ENCODE assay signal across 23 mouse cellular contexts in the genomic region with DNA sequence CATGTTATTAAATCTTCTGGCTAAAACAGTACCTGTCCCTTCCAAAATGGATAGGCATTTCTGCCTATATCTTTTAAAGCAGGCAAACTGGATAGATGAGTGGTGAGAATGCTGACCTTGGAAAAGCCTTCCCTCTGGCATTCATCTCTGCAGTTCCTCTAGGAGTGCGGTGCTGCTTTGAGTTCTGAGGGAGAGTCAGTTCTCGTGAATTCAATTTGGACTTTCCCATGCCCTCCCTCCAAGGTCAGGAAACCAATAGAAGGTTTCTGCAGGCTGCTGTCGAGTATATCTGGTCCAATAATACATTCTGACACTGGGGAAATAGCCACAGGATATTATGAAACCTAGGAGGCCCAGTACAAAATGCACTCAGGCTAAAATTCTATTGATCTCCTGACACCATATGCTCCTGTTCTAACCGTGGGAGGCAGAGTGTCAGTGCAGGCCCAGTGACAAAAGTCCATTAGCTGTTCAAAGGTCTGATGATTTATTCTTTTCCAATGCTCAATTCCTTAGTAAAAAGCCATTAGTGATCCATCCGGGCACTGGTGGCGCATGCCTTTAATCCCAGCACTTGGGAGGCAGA. TPM values are rescaled to one million over a fixed set of nuclear protein-coding genes. Genes with fewer than 3 reads are reported as not detected.
DNase-seq lines count a peak whose midpoint lies in the region; TF ChIP-seq lines count a peak whose summit lies in the region.
"Had no signal": no experiment of that assay in that cellular context is flagged by ENCODE, and none has a peak within 500 bp of the region (broad histone marks: within the 10 kb centered on the region; RNA-seq: fewer than 3 reads in every experiment).

No protein-coding gene starts in this region.

- no peak for TF ChIP-seq POLR2A in liver, adult 2 months (IDR thresholded peaks at IDR 0.05; ENCODE audit: extremely low read depth, insufficient read depth, low read length)
- TF ChIP-seq POLR2A in testis, adult 2 months (IDR thresholded peaks at IDR 0.05; ENCODE audit: control insufficient read depth, low read depth, low read length): no peak

- intact Hi-C loops in heart, postnatal 14 days (cut with DNase I): no loop called here

- peaks cover 5% of the 10 kb centered on the region for H3K4me1 ChIP-seq in liver, adult 2 months (ENCODE audit: control insufficient read depth, insufficient read depth, low read length)
- no peaks in the 10 kb centered on the region for H3K4me1 ChIP-seq in testis, adult 2 months (ENCODE audit: control insufficient read depth, insufficient read depth, low read length)
- H3K4me1 ChIP-seq: embryonic facial prominence, embryonic 12.5 days; embryonic facial prominence, embryonic 15.5 days; forebrain, embryonic 12.5 days; forebrain, embryonic 15.5 days; heart, embryonic 12.5 days had no signal

- H3K4me3 ChIP-seq in liver, adult 2 months (ENCODE audit: insufficient read depth, low read depth, low read length): peak overlapping the region; percentile 54
- no peak overlapping the region for H3K4me3 ChIP-seq in testis, adult 2 months (ENCODE audit: control insufficient read depth, low read depth, low read length)
- H3K4me3 ChIP-seq: embryonic facial prominence, embryonic 12.5 days; embryonic facial prominence, embryonic 15.5 days; forebrain, embryonic 12.5 days; forebrain, embryonic 15.5 days; heart, embryonic 12.5 days; heart, embryonic 15.5 days had no signal

- peak overlapping the region; percentile 63 for H3K9ac ChIP-seq in liver, adult 2 months (ENCODE audit: low read depth, low read length)
- H3K9ac ChIP-seq: embryonic facial prominence, embryonic 12.5 days; embryonic facial prominence, embryonic 15.5 days; forebrain, embryonic 12.5 days; forebrain, embryonic 15.5 days; heart, embryonic 12.5 days; heart, embryonic 15.5 days; hindbrain, embryonic 14.5 days had no signal

- no peaks in the 10 kb centered on the region for H3K36me3 ChIP-seq in liver, adult 2 months (ENCODE audit: control insufficient read depth, insufficient read depth, low read length)
- H3K36me3 ChIP-seq in testis, adult 2 months (ENCODE audit: control insufficient read depth, insufficient read depth, low read length): no peaks in the 10 kb centered on the region
- H3K36me3 ChIP-seq: embryonic facial prominence, embryonic 12.5 days; embryonic facial prominence, embryonic 15.5 days; forebrain, embryonic 12.5 days; forebrain, embryonic 15.5 days; heart, embryonic 12.5 days; heart, embryonic 15.5 days had no signal

- H3K27ac ChIP-seq in liver, adult 2 months (replicated peaks; ENCODE audit: insufficient read depth, low read depth, low read length): peak overlapping the region; percentile 95
- 0 out of 2 replicates have a peak overlapping the region, but pooled peaks have one; percentile 29 for H3K27ac ChIP-seq in testis, adult 2 months (ENCODE audit: control insufficient read depth, insufficient read depth, low read depth, low read length)
- H3K27ac ChIP-seq: embryonic facial prominence, embryonic 12.5 days; embryonic facial prominence, embryonic 15.5 days; forebrain, embryonic 12.5 days; forebrain, embryonic 15.5 days; heart, embryonic 15.5 days; hindbrain, embryonic 14.5 days; hindbrain, postnatal 0 days had no signal

- TF ChIP-seq CTCF in liver, adult 2 months (IDR thresholded peaks at IDR 0.05; ENCODE audit: low read depth, low read length): no peak
- TF ChIP-seq CTCF in testis, adult 2 months (IDR thresholded peaks at IDR 0.05; ENCODE audit: control insufficient read depth, insufficient read depth, insufficient replicate concordance, low read depth, low read length): no peak

- no peaks in the 10 kb centered on the region for H3K79me2 ChIP-seq in liver, adult 2 months (ENCODE audit: control insufficient read depth, insufficient read depth, low read length)

- WGBS in liver, adult 2 months: 21% methylated on average over 6 of the region's 6 CpGs

- DNase-seq in adrenal gland, adult (ENCODE audit: inconsistent age in 2 of 2, low spot score in 1 of 2): peak; percentile 42 to 69
- no peak for DNase-seq in adrenal gland, adult 18-20 months (ENCODE audit: low spot score in 2 of 2)
- DNase-seq in heart, adult 18-20 months: peak; percentile 10 to 15
- DNase-seq in heart, postnatal 14 days: no peak
- DNase-seq in liver, adult 2 months (ENCODE audit: extremely low read depth, low read depth, low spot score): peak; percentile 95
- no peak for DNase-seq in liver
- DNase-seq in testis, postnatal 10 days (ENCODE audit: low spot score): no peak
- DNase-seq: adrenal gland, postnatal 25 days; cerebellum, adult 18-20 months; cerebellum, adult 9-10 months; cerebellum, postnatal 14 days; gastrocnemius, postnatal 25 days; heart, postnatal 4 days had no signal

- H3K27me3 ChIP-seq in liver, adult 2 months (ENCODE audit: control insufficient read depth, insufficient read depth, low read length): no peaks in the 10 kb centered on the region
- H3K27me3 ChIP-seq in testis, adult 2 months (ENCODE audit: control insufficient read depth, insufficient read depth, low read length): no peaks in the 10 kb centered on the region
- H3K27me3 ChIP-seq: embryonic facial prominence, embryonic 12.5 days; embryonic facial prominence, embryonic 15.5 days; forebrain, embryonic 12.5 days; forebrain, embryonic 15.5 days; heart, embryonic 15.5 days had no signal

RNA-seq across cellular contexts. Expression of gene Mrpl39, which starts 10.3 kb away (rescaled TPM):
- 10 to 100 TPM; 43.8 to 44.5 TPM for total RNA-seq in adrenal gland, adult 18-20 months (2021)
- 10 to 100 TPM; 40.3 to 42.9 TPM for total RNA-seq in heart, adult 18-20 months (2021)
- 10 to 100 TPM; 32.8 to 33.2 TPM for total RNA-seq in heart, postnatal 14 days (2021)
- total RNA-seq in liver, adult 2 months (2014; rRNA removed): 36.9 and 40.1 TPM in 2 replicates
- polyA plus RNA-seq in liver, adult 2 months (2012; rRNA removed): 47.8 and 55.9 TPM in 2 replicates
- polyA plus RNA-seq in testis, adult 2 months (2012; rRNA removed): 54.7 and 55.8 TPM in 2 replicates

RNA-seq across cellular contexts. Expression of gene Jam2, which starts 28.1 kb away (rescaled TPM):
- total RNA-seq in adrenal gland, adult 18-20 months (2021): 10 to 100 TPM; 10.6 to 13.9 TPM
- total RNA-seq in heart, adult 18-20 months (2021): 10 to 100 TPM; 85.1 to 92.0 TPM
- 10 to 100 TPM; 56.8 to 62.4 TPM for total RNA-seq in heart, postnatal 14 days (2021)
- total RNA-seq in liver, adult 2 months (2014; rRNA removed): 5.0 and 9.8 TPM in 2 replicates
- 2.3 and 2.4 TPM in 2 replicates for polyA plus RNA-seq in liver, adult 2 months (2012; rRNA removed)
- polyA plus RNA-seq in testis, adult 2 months (2012; rRNA removed): 9.6 and 11.9 TPM in 2 replicates
- polyA plus RNA-seq: activated CD4-positive, CD25-positive, alpha-beta regulatory T cell, adult 4 months had no signal

Comparison
In these comparisons a context has a peak if more than half of its experiments do, and no peak if none do; other contexts are left out.
1. DNase-seq: peak in adrenal gland, adult (2 of 2), heart, adult 18-20 months (2 of 2) and liver, adult 2 months (single experiment); none in adrenal gland, adult 18-20 months (0 of 2), heart, postnatal 14 days (0 of 2), liver (single experiment) and testis, postnatal 10 days (single experiment).